Mouse (Mus musculus): Measurements from ENCODE around the gene Shank2. TPM values are rescaled to one million over a fixed set of nuclear protein-coding genes. Genes with fewer than 3 reads are reported as not detected.

The Shank2 gene
- polyA plus RNA-seq, 1 experiment from 2014 or later: 0.49 TPM

GRCm38 (mm10) chr7:144338694-144339093 is 337.0 kb downstream of the Shank2 start:
- Histone ChIP-seq H3K9ac (ENCODE audit: low read length) (no peak overlapping the region), H3K4me2 (ENCODE audit: low read length) (no peak overlapping the region), H3K27ac (replicated peaks in 1 of 2; ENCODE audit: control insufficient read depth in 1 of 2, insufficient read depth in 1 of 2, low read depth in 2 of 2, low read length in 2 of 2) (no peak overlapping the region), H3K4me3 (ENCODE audit: control insufficient read depth in 1 of 2, insufficient read depth in 1 of 2, low read depth in 1 of 2, low read length in 2 of 2) (no peak overlapping the region), H3K4me1 (ENCODE audit: control insufficient read depth in 2 of 2, insufficient read depth in 2 of 2, low read length in 2 of 2) (no peaks in the 10 kb centered on the region), H3K27me3 (ENCODE audit: control insufficient read depth, insufficient read depth, low read length) (no peaks in the 10 kb centered on the region), H3K36me3 (ENCODE audit: control insufficient read depth, insufficient read depth, low read length) (no peaks in the 10 kb centered on the region), H3K9me3 (ENCODE audit: control insufficient read depth, low read length) (no peaks in the 10 kb centered on the region)
- no peak for ATAC-seq (ENCODE audit: insufficient number of reproducible peaks, insufficient read depth, low FRiP score, low read depth)
- 76% methylated on average over 5 of the region's 5 CpGs for WGBS

DNA sequence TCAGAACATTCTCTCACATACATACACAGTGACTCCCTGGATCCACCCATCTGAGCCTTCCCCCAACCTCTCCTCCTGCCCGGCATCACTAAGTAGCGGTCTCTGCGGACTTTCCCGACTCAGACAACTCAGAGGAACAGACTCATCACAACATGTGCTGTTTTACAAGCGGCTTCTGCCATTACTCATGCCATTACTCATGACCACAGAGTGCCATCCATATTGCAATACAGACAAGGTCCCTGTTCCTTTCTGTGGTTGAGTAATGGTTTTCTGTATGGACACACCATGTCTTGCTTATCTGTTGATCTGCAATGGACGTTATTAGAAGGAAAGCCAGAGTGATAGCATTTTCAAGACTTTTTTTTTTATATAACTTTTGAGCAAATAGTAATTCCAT is 338.6 kb downstream of the Shank2 start:
- Histone ChIP-seq H3K4me3 (ENCODE audit: control insufficient read depth in 1 of 2, insufficient read depth in 1 of 2, low read depth in 1 of 2, low read length in 2 of 2) (no peak overlapping the region), H3K27me3 (ENCODE audit: control insufficient read depth, insufficient read depth, low read length) (no peaks in the 10 kb centered on the region), H3K4me2 (ENCODE audit: low read length) (no peak overlapping the region), H3K36me3 (ENCODE audit: control insufficient read depth, insufficient read depth, low read length) (no peaks in the 10 kb centered on the region), H3K4me1 (ENCODE audit: control insufficient read depth in 2 of 2, insufficient read depth in 2 of 2, low read length in 2 of 2) (no peaks in the 10 kb centered on the region), H3K27ac (replicated peaks in 1 of 2; ENCODE audit: control insufficient read depth in 1 of 2, insufficient read depth in 1 of 2, low read depth in 2 of 2, low read length in 2 of 2) (no peak overlapping the region), H3K9ac (ENCODE audit: low read length) (no peak overlapping the region), H3K9me3 (ENCODE audit: control insufficient read depth, low read length) (no peaks in the 10 kb centered on the region)
- WGBS: 73% methylated on average over 6 of the region's 6 CpGs
- ATAC-seq (ENCODE audit: insufficient number of reproducible peaks, insufficient read depth, low FRiP score, low read depth): no peak

DNA sequence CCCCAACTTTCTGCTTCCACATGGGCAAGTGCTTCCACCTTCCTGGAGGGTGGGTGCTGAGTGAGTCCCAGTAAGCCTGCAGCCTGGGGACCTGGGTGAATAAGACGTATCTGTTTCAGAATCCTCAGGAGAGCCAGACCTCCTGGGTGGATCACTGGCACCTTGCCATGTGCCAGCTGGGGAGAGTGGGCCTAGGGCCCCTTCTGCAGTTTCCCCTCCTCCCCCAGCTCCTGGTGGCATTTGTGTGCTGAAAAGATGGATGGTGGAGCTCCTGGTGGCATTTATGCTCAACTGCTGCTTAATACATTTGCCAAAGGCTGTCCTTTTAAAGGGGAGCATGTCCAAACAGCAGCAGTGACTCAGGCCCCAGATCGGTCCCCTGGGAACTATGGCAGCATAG is 364.4 kb downstream of the Shank2 start:
- Histone ChIP-seq H3K27ac (replicated peaks in 1 of 2; ENCODE audit: control insufficient read depth in 1 of 2, insufficient read depth in 1 of 2, low read depth in 2 of 2, low read length in 2 of 2) (no peak overlapping the region), H3K9me3 (ENCODE audit: control insufficient read depth, low read length) (peaks cover 6% of the 10 kb centered on the region), H3K27me3 (ENCODE audit: control insufficient read depth, insufficient read depth, low read length) (no peaks in the 10 kb centered on the region), H3K4me3 (ENCODE audit: control insufficient read depth in 1 of 2, insufficient read depth in 1 of 2, low read depth in 1 of 2, low read length in 2 of 2) (no peak overlapping the region), H3K9ac (ENCODE audit: low read length) (no peak overlapping the region), H3K4me2 (ENCODE audit: low read length) (no peak overlapping the region), H3K4me1 (ENCODE audit: control insufficient read depth in 2 of 2, insufficient read depth in 2 of 2, low read length in 2 of 2) (no peaks in the 10 kb centered on the region), H3K36me3 (ENCODE audit: control insufficient read depth, insufficient read depth, low read length) (no peaks in the 10 kb centered on the region)
- 67% methylated on average over 2 of the region's 2 CpGs for WGBS
- no peak for ATAC-seq (ENCODE audit: insufficient number of reproducible peaks, insufficient read depth, low FRiP score, low read depth)

- 86% methylated on average over 8 of the region's 8 CpGs for whole genome bisulfite sequencing
- H3K36me3 ChIP-seq (ENCODE audit: control insufficient read depth, insufficient read depth, low read length): no peaks in the 10 kb centered on the region
- H3K9me3 ChIP-seq (ENCODE audit: control insufficient read depth, low read length): no peaks in the 10 kb centered on the region
- no peak overlapping the region for H3K9ac ChIP-seq (ENCODE audit: low read length)
- H3K4me3 ChIP-seq (ENCODE audit: control insufficient read depth in 1 of 2, insufficient read depth in 1 of 2, low read depth in 1 of 2, low read length in 2 of 2): no peak overlapping the region
- no peaks in the 10 kb centered on the region for H3K4me1 ChIP-seq (ENCODE audit: control insufficient read depth in 2 of 2, insufficient read depth in 2 of 2, low read length in 2 of 2)
- no peaks in the 10 kb centered on the region for H3K27me3 ChIP-seq (ENCODE audit: control insufficient read depth, insufficient read depth, low read length)
- ATAC-seq (ENCODE audit: insufficient number of reproducible peaks, insufficient read depth, low FRiP score, low read depth): no peak
- H3K27ac ChIP-seq (replicated peaks in 1 of 2; ENCODE audit: control insufficient read depth in 1 of 2, insufficient read depth in 1 of 2, low read depth in 2 of 2, low read length in 2 of 2): no peak overlapping the region
- H3K4me2 ChIP-seq (ENCODE audit: low read length): no peak overlapping the region
Observed at GRCm38 (mm10) chr7:144373059-144373458, 371.3 kb downstream of the Shank2 start.

DNA sequence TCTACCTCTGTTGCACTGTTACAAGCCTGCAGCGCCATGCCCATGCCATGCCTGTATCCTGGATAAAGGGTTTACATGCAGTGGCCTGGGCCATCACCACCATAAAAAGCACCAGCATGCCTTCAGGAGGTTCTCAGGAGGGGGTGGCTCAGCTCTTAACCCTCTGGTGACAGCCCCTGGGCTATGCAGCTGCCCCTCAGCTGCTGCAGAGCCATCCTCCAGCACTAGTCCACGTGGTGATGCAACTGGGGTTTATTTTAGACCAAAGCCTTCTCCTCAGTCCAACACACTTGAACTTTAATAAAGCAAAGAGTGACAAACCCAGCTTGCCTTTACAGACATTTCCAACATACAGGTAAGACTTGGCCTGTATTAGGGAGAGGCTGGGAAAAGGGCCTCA is 373.8 kb downstream of the Shank2 start:
- no peak overlapping the region for H3K27ac ChIP-seq (replicated peaks in 1 of 2; ENCODE audit: control insufficient read depth in 1 of 2, insufficient read depth in 1 of 2, low read depth in 2 of 2, low read length in 2 of 2)
- H3K36me3 ChIP-seq (ENCODE audit: control insufficient read depth, insufficient read depth, low read length): no peaks in the 10 kb centered on the region
- no peak for ATAC-seq (ENCODE audit: insufficient number of reproducible peaks, insufficient read depth, low FRiP score, low read depth)
- no peak overlapping the region for H3K4me2 ChIP-seq (ENCODE audit: low read length)
- no peaks in the 10 kb centered on the region for H3K9me3 ChIP-seq (ENCODE audit: control insufficient read depth, low read length)
- H3K4me1 ChIP-seq (ENCODE audit: control insufficient read depth in 2 of 2, insufficient read depth in 2 of 2, low read length in 2 of 2): no peaks in the 10 kb centered on the region
- H3K9ac ChIP-seq (ENCODE audit: low read length): no peak overlapping the region
- H3K4me3 ChIP-seq (ENCODE audit: control insufficient read depth in 1 of 2, insufficient read depth in 1 of 2, low read depth in 1 of 2, low read length in 2 of 2): no peak overlapping the region
- WGBS: 50% methylated on average over 2 of the region's 2 CpGs
- no peaks in the 10 kb centered on the region for H3K27me3 ChIP-seq (ENCODE audit: control insufficient read depth, insufficient read depth, low read length)

DNA sequence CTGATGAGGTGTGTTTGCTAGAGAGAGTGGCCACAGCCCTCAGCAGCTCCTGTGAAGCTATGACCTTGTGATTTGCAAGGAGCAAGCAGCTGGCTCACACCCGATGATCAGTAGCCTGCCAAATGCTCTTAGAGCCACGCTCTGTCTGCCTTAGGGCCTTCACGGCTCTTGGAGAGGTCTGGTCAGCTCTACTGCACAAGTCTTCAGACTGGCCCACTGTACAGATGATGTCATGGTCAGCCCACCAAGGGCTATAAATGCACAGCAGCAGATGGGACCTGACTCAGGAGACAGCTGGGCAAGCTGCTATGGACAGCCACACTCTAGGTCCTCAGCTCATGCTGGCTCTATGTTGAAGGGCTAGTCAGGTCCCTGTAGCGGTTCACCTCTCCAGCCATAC is 376.5 kb downstream of the Shank2 start:
- no peak for ATAC-seq (ENCODE audit: insufficient number of reproducible peaks, insufficient read depth, low FRiP score, low read depth)
- Histone ChIP-seq H3K4me1 (ENCODE audit: control insufficient read depth in 2 of 2, insufficient read depth in 2 of 2, low read length in 2 of 2) (no peaks in the 10 kb centered on the region), H3K27me3 (ENCODE audit: control insufficient read depth, insufficient read depth, low read length) (no peaks in the 10 kb centered on the region), H3K9me3 (ENCODE audit: control insufficient read depth, low read length) (no peaks in the 10 kb centered on the region), H3K4me3 (ENCODE audit: control insufficient read depth in 1 of 2, insufficient read depth in 1 of 2, low read depth in 1 of 2, low read length in 2 of 2) (no peak overlapping the region), H3K9ac (ENCODE audit: low read length) (no peak overlapping the region), H3K27ac (replicated peaks in 1 of 2; ENCODE audit: control insufficient read depth in 1 of 2, insufficient read depth in 1 of 2, low read depth in 2 of 2, low read length in 2 of 2) (no peak overlapping the region), H3K4me2 (ENCODE audit: low read length) (no peak overlapping the region), H3K36me3 (ENCODE audit: control insufficient read depth, insufficient read depth, low read length) (no peaks in the 10 kb centered on the region)
- 47% methylated on average over 4 of the region's 4 CpGs for WGBS

GRCm38 (mm10) chr7:144379243-144379884 is 377.6 kb downstream of the Shank2 start:
- Histone ChIP-seq H3K27me3 (ENCODE audit: control insufficient read depth, insufficient read depth, low read length) (no peaks in the 10 kb centered on the region), H3K4me3 (ENCODE audit: control insufficient read depth in 1 of 2, insufficient read depth in 1 of 2, low read depth in 1 of 2, low read length in 2 of 2) (no peak overlapping the region), H3K4me2 (ENCODE audit: low read length) (no peak overlapping the region), H3K9me3 (ENCODE audit: control insufficient read depth, low read length) (no peaks in the 10 kb centered on the region), H3K4me1 (ENCODE audit: control insufficient read depth in 2 of 2, insufficient read depth in 2 of 2, low read length in 2 of 2) (no peaks in the 10 kb centered on the region), H3K9ac (ENCODE audit: low read length) (no peak overlapping the region), H3K36me3 (ENCODE audit: control insufficient read depth, insufficient read depth, low read length) (no peaks in the 10 kb centered on the region), H3K27ac (replicated peaks in 1 of 2; ENCODE audit: control insufficient read depth in 1 of 2, insufficient read depth in 1 of 2, low read depth in 2 of 2, low read length in 2 of 2) (no peak overlapping the region)
- ATAC-seq (ENCODE audit: insufficient number of reproducible peaks, insufficient read depth, low FRiP score, low read depth): no peak
- 54% methylated on average over 6 of the region's 6 CpGs for WGBS

DNA sequence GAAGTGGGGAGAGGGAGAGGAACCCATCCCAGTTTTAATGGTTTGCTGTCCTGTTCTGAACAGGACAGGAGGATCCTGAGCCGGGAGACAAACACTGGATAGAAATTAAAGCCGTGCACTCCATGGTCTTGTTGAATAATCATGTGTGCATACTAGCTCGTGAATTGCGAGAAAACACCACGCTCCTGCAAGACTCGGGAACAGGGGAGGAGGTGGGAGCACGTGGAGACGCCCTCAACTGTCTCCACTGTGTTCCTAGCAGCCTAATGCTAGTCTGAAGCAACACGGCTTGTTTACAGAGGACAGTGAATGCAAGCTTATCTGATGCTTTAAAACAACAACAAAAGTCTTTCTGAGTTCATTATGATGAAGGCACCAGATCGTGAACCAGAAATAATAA is 379.9 kb downstream of the Shank2 start:
- no peaks in the 10 kb centered on the region for H3K4me1 ChIP-seq (ENCODE audit: control insufficient read depth in 2 of 2, insufficient read depth in 2 of 2, low read length in 2 of 2)
- no peaks in the 10 kb centered on the region for H3K27me3 ChIP-seq (ENCODE audit: control insufficient read depth, insufficient read depth, low read length)
- no peak for ATAC-seq (ENCODE audit: insufficient number of reproducible peaks, insufficient read depth, low FRiP score, low read depth)
- WGBS: 67% methylated on average over 10 of the region's 10 CpGs
- H3K4me2 ChIP-seq (ENCODE audit: low read length): no peak overlapping the region
- no peak overlapping the region for H3K27ac ChIP-seq (replicated peaks in 1 of 2; ENCODE audit: control insufficient read depth in 1 of 2, insufficient read depth in 1 of 2, low read depth in 2 of 2, low read length in 2 of 2)
- no peaks in the 10 kb centered on the region for H3K9me3 ChIP-seq (ENCODE audit: control insufficient read depth, low read length)
- H3K4me3 ChIP-seq (ENCODE audit: control insufficient read depth in 1 of 2, insufficient read depth in 1 of 2, low read depth in 1 of 2, low read length in 2 of 2): no peak overlapping the region
- no peak overlapping the region for H3K9ac ChIP-seq (ENCODE audit: low read length)
- no peaks in the 10 kb centered on the region for H3K36me3 ChIP-seq (ENCODE audit: control insufficient read depth, insufficient read depth, low read length)

All from heart, embryonic 14.5 days (tissue).